Mouse (Mus musculus) hindbrain, embryonic 14.5 days (tissue): Measurements from ENCODE around the gene Lep. TPM values are rescaled to one million over a fixed set of nuclear protein-coding genes. Genes with fewer than 3 reads are reported as not detected.

Experiments used
- ATAC-seq: fragments of 200-750 bp; cut with Nextera tagmentation; 2 replicates; pipeline ENCODE4 v1.8.0; 2017; ENCODE audit warnings: moderate number of reproducible peaks, mild to moderate bottlenecking, moderate TSS enrichment, moderate library complexity; ENCODE audit not compliant: low FRiP score
- DNase-seq: peaks from one replicate; pipeline ENCODE4 v3.0.0-alpha.2; 2015; ENCODE audit warnings: low spot score
- H3K27ac ChIP-seq: fragments of 300-500 bp; sonication (generic); 2 replicates; pipeline ENCODE4 v1.5.1; 2014; ENCODE audit warnings: mild to moderate bottlenecking, moderate library complexity
- H3K27me3 ChIP-seq: fragments of 300-500 bp; sonication (generic); 2 replicates; pipeline ENCODE4 v1.6.1; 2014; ENCODE audit warnings: mild to moderate bottlenecking, low read length, mixed read lengths; ENCODE audit not compliant: control insufficient read depth, insufficient read depth
- H3K36me3 ChIP-seq: fragments of 300-500 bp; sonication (generic); replicated peaks from 2 replicates; pipeline ENCODE4 v1.6.1; 2014; ENCODE audit not compliant: control insufficient read depth, insufficient read depth
- H3K4me1 ChIP-seq: fragments of 300-500 bp; sonication (generic); replicated peaks from 2 replicates; pipeline ENCODE4 v1.6.1; 2014; ENCODE audit warnings: antibody characterized with exemption, low read length, mixed read lengths; ENCODE audit not compliant: control insufficient read depth, insufficient read depth
- H3K4me2 ChIP-seq: fragments of 300-500 bp; sonication (generic); replicated peaks from 2 replicates; pipeline ENCODE4 v1.6.1; 2014; ENCODE audit warnings: mild to moderate bottlenecking, moderate library complexity
- H3K4me3 ChIP-seq: fragments of 300-500 bp; sonication (generic); replicated peaks from 2 replicates; pipeline ENCODE4 v1.5.1; 2014; ENCODE audit warnings: mild to moderate bottlenecking, low read length
- H3K9ac ChIP-seq: fragments of 300-500 bp; sonication (generic); 2 replicates; pipeline ENCODE4 v1.6.1; 2014
- H3K9me3 ChIP-seq: fragments of 300-500 bp; sonication (generic); 2 replicates; pipeline ENCODE4 v1.6.1; 2016; ENCODE audit warnings: low read length; ENCODE audit not compliant: control insufficient read depth
- WGBS: fragments of 180-500 bp; shearing (Covaris S2); extraction: QIAGEN DNeasy Blood & Tissue Kit; methylation state at CpG from one replicate; pipeline ENCODE4 v1.1.7; 2014; 5-methylcytosine and 5-hydroxymethylcytosine counted together
- polyA plus RNA-seq: library from polyadenylated mRNA; unstranded; fragments of >200 nt; fragmentation: Nextera tagmentation; extraction: Ambion mirVana; gene quantifications from 2 replicates; pipeline ENCODE4 v1.2.1, GENCODE M21; 2014

Lep gene
- polyA plus RNA-seq, 1 experiment from 2014 or later: not detected

GRCm38 (mm10) chr6:29033981-29034646 is 25.9 kb upstream of the Lep start:
- H3K27me3 ChIP-seq: no peaks in the 10 kb centered on the region
- no peak overlapping the region for H3K4me2 ChIP-seq
- H3K4me3 ChIP-seq: no peak overlapping the region
- H3K9me3 ChIP-seq: no peaks in the 10 kb centered on the region
- peaks cover 7% of the 10 kb centered on the region for H3K4me1 ChIP-seq
- WGBS: 48% methylated on average over 7 of the region's 7 CpGs
- H3K9ac ChIP-seq: no peak overlapping the region
- ATAC-seq (no peak), DNase-seq (no peak)
- H3K36me3 ChIP-seq: no peaks in the 10 kb centered on the region
- peak overlapping the region; percentile 56 for H3K27ac ChIP-seq

GRCm38 (mm10) chr6:29036698-29037097 is 23.3 kb upstream of the Lep start:
- ATAC-seq (peak; percentile 34; the same call in 1 of the 2 replicates), DNase-seq (no peak)
- no peaks in the 10 kb centered on the region for H3K9me3 ChIP-seq
- H3K4me3 ChIP-seq: no peak overlapping the region
- H3K4me2 ChIP-seq: no peak overlapping the region
- no peaks in the 10 kb centered on the region for H3K36me3 ChIP-seq
- H3K27ac ChIP-seq: no peak overlapping the region
- peaks cover 3% of the 10 kb centered on the region; the same call in 1 of the 2 replicates for H3K4me1 ChIP-seq
- H3K9ac ChIP-seq: no peak overlapping the region
- 53% methylated on average over 4 of the region's 4 CpGs for WGBS
- H3K27me3 ChIP-seq: no peaks in the 10 kb centered on the region

- no peak for DNase-seq
- no peak overlapping the region for H3K4me2 ChIP-seq
- ATAC-seq: no peak
- H3K27ac ChIP-seq: no peak overlapping the region
- no peaks in the 10 kb centered on the region for H3K36me3 ChIP-seq
- 95% methylated on average over 2 of the region's 2 CpGs for WGBS
- H3K9me3 ChIP-seq: no peaks in the 10 kb centered on the region
- no peaks in the 10 kb centered on the region for H3K27me3 ChIP-seq
- no peak overlapping the region for H3K9ac ChIP-seq
- H3K4me1 ChIP-seq: no peaks in the 10 kb centered on the region
- H3K4me3 ChIP-seq: no peak overlapping the region
Observed at GRCm38 (mm10) chr6:29040266-29040665, 19.8 kb upstream of the Lep start.

GRCm38 (mm10) chr6:29044029-29044428 is 16.0 kb upstream of the Lep start:
- DNase-seq: no peak
- H3K36me3 ChIP-seq: no peaks in the 10 kb centered on the region
- H3K4me3 ChIP-seq: no peak overlapping the region
- H3K9ac ChIP-seq: no peak overlapping the region
- no peaks in the 10 kb centered on the region for H3K9me3 ChIP-seq
- no peak overlapping the region for H3K4me2 ChIP-seq
- H3K27ac ChIP-seq: no peak overlapping the region
- ATAC-seq: no peak
- H3K27me3 ChIP-seq: no peaks in the 10 kb centered on the region
- no peaks in the 10 kb centered on the region for H3K4me1 ChIP-seq

GRCm38 (mm10) chr6:29049926-29050325 is 10.1 kb upstream of the Lep start:
- Histone ChIP-seq H3K9me3 (no peaks in the 10 kb centered on the region), H3K36me3 (no peaks in the 10 kb centered on the region), H3K27me3 (no peaks in the 10 kb centered on the region), H3K4me1 (0 out of 2 replicates have a peak, but pooled peaks cover 5% of the 10 kb centered on the region), H3K27ac (no peak overlapping the region), H3K4me2 (no peak overlapping the region), H3K4me3 (no peak overlapping the region), H3K9ac (no peak overlapping the region)
- 53% methylated on average over 5 of the region's 5 CpGs for WGBS
- ATAC-seq: no peak
- DNase-seq: no peak

GRCm38 (mm10) chr6:29052188-29052587 is 7.8 kb upstream of the Lep start:
- H3K36me3 ChIP-seq: no peaks in the 10 kb centered on the region

GRCm38 (mm10) chr6:29053181-29053580 is 6.8 kb upstream of the Lep start:
- Histone ChIP-seq H3K36me3 (no peaks in the 10 kb centered on the region), H3K4me1 (0 out of 2 replicates have a peak, but pooled peaks cover 5% of the 10 kb centered on the region), H3K9me3 (no peaks in the 10 kb centered on the region), H3K4me3 (no peak overlapping the region), H3K27ac (no peak overlapping the region), H3K27me3 (no peaks in the 10 kb centered on the region), H3K4me2 (no peak overlapping the region), H3K9ac (no peak overlapping the region)
- no peak for ATAC-seq
- WGBS: 73% methylated on average over 7 of the region's 7 CpGs
- no peak for DNase-seq

More at GRCm38 (mm10) chr6:29052188-29052587, 7.8 kb upstream of the Lep start:
- H3K4me2 ChIP-seq: no peak overlapping the region
- DNase-seq (no peak), ATAC-seq (peak; percentile 56; the same call in 1 of the 2 replicates)
- H3K4me3 ChIP-seq: no peak overlapping the region
- 45% methylated on average over 9 of the region's 9 CpGs for WGBS
- 0 out of 2 replicates have a peak, but pooled peaks cover 5% of the 10 kb centered on the region for H3K4me1 ChIP-seq
- H3K27me3 ChIP-seq: no peaks in the 10 kb centered on the region
- H3K27ac ChIP-seq: no peak overlapping the region
- no peak overlapping the region for H3K9ac ChIP-seq
- no peaks in the 10 kb centered on the region for H3K9me3 ChIP-seq

GRCm38 (mm10) chr6:29056377-29056776 is 3.6 kb upstream of the Lep start:
- Histone ChIP-seq H3K4me1 (no peaks in the 10 kb centered on the region), H3K27ac (no peak overlapping the region), H3K4me3 (no peak overlapping the region), H3K4me2 (no peak overlapping the region), H3K9me3 (no peaks in the 10 kb centered on the region), H3K36me3 (no peaks in the 10 kb centered on the region), H3K27me3 (no peaks in the 10 kb centered on the region), H3K9ac (no peak overlapping the region)
- ATAC-seq: no peak
- no peak for DNase-seq
- 80% methylated on average over 7 of the region's 7 CpGs for WGBS

- DNase-seq (no peak), ATAC-seq (no peak)
- no peaks in the 10 kb centered on the region for H3K36me3 ChIP-seq
- no peaks in the 10 kb centered on the region for H3K9me3 ChIP-seq
- no peak overlapping the region for H3K9ac ChIP-seq
- 63% methylated on average over 8 of the region's 8 CpGs for WGBS
- H3K4me3 ChIP-seq: no peak overlapping the region
- H3K27me3 ChIP-seq: no peaks in the 10 kb centered on the region
- H3K27ac ChIP-seq: no peak overlapping the region
- 0 out of 2 replicates have a peak, but pooled peaks cover 3% of the 10 kb centered on the region for H3K4me1 ChIP-seq
- no peak overlapping the region for H3K4me2 ChIP-seq
Observed at GRCm38 (mm10) chr6:29066389-29066790, 6.4 kb downstream of the Lep start.

GRCm38 (mm10) chr6:29072258-29072657 is 12.2 kb downstream of the Lep start:
- H3K27ac ChIP-seq: no peak overlapping the region
- H3K4me2 ChIP-seq: no peak overlapping the region
- H3K36me3 ChIP-seq: no peaks in the 10 kb centered on the region
- no peak overlapping the region for H3K4me3 ChIP-seq
- no peaks in the 10 kb centered on the region for H3K9me3 ChIP-seq
- H3K4me1 ChIP-seq: no peaks in the 10 kb centered on the region
- DNase-seq: no peak
- no peaks in the 10 kb centered on the region for H3K27me3 ChIP-seq
- no peak for ATAC-seq
- H3K9ac ChIP-seq: no peak overlapping the region
- 83% methylated on average over 4 of the region's 4 CpGs for WGBS
